Mouse (Mus musculus) naive thymus-derived CD4-positive, alpha-beta T cell, adult 2 months (primary cell): ENCODE measurements around the gene Strn4.

Experiments
- DNase-seq: peaks from one replicate; pipeline ENCODE4 v3.0.0-alpha.2; 2011; ENCODE audit warnings: low read depth

The Strn4 gene

DNA sequence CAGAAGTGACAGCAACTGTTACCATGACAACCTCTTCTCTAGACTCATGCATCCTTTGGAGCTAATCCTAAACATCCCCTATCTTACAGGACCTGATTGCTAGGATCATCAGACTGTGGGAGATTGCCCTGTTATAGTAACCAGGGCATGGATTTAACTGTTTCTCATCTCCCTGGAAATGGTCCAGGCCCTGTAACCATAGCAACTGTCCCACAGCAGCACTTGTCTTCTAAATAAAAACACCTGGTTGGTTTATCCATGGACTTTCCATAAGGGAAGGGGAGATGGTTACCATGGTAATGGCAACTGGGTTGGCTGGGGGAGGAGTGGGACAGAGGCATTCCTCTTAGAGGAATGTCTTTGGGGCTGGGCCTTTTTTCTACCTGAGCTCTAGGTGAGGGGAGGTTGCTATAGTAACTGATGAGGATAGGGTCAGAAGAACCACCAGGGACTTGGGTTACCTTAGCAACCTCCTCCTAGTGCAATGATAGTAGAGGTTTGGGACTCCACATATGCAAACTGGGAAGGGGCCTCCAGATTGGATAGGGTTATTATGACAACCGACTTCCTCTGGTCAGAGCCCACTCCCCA is at the start of gene Strn4:
Strn4 (plus strand) TSS at position 539 of the 591 bp plus-strand sequence.
- DNase-seq: peak; percentile 36

DNA sequence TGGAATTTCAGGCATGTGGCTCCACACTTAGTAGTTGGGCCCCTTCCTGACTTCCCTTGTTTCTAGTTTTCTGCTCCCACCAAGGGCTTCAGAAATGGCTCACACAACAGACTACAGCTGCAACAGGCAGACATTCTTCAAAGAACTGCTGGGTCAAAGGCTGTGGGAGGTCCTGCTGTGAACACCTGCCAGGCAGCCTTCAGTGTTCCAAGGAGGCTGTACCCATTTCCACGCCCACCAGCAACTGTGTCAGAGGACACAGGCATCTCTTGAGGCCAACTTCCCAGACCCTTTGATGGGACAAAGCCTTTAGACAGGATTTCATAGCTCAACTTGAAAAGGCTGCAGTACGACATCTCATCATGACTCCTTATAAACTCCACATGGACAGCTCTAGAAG is 49.2 kb upstream of the Strn4 start:
- DNase-seq: no peak

DNA sequence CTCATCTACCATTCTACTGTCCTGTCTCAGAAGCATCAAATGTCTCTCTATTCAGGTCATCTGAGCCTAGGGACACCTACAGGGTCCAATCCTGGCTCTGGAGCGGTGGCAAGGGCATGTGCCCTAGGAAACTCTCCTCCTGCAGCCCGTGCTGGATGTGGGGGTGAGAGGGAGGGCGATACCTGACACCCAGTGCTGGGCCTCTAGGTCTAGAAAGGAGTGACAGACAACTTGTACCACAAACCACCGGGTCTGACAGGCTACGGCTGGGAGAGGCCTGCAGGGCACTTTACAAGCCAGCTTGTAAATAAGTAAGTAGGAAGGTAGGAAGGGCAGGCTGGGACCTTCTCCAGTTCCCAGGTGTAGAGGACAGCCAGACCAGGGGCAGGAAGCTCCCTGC is 39.8 kb upstream of the Strn4 start:
- DNase-seq: no peak

DNA sequence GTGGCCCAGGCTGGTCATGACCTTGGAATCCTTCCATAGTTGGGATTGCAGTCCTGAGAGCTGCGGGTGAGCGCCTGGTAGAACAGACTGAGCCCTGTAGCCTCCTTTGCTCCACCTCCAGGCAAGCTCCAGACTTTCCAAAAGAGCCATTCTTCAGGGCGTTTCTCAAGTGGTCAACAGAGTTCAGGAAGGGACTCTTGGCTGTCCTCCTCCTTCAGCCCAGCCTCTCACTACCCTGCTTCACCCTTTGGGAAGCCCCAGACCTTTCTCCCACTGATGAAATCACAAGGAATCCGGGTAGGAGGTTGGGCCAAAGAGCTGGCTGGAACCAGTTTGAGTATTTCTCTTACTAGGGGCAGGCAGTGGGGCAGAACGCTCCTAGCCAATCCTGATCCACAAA is 35.6 kb upstream of the Strn4 start:
- no peak for DNase-seq

DNA sequence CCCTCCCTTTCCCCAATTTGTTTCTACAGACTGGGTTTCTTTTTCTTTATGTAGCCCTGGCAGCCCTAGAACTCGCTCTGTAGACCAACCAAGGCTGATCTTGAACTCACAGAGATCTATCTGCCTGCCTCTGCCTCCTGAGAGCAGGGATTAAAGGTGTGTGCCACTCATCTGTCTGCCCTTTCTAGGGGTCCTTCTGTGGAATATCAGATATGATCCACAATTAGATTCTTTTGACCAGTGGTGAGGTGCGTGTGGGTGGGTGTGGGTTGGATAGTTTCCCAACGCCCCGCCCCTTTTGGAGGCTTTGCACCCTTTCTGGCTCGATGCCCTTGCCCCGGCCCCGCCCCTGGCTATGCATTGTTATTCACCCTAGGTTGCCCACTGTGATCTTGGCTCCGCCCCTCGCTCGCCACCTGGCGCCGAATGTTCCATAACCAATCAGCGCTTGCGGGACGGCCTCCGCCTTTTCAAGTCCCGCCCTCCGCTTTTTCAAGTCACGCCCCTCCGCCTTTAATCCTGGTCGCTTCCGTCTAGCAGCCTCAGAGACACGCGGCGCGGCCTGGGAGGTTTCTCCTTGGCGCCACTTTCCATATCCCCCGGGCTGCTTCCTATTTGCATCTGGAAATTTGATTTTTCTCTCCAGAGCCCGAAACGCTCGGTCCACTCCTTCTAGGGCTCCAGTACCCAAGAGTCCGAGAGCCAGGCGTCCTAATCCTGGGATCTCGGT is 34.7 kb upstream of the Strn4 start, which contains the start of gene Slc1a5:
Slc1a5 (plus strand) TSS at position 516 of the 730 bp plus-strand sequence.
- peak; percentile 97 for DNase-seq

DNA sequence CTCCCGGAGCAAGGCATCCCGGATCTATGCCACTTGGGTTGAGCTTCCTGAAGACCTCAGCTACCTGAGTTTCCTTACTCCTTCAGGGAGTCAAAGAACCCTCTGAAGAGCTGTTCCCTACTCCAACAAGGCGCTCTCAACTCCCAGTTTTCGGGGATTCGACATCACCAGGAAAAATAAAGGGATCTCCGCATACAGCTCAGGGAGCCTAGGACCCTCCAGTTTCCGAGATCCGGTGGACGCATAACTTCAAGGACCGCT is 34.2 kb upstream of the Strn4 start:
- DNase-seq: no peak

DNA sequence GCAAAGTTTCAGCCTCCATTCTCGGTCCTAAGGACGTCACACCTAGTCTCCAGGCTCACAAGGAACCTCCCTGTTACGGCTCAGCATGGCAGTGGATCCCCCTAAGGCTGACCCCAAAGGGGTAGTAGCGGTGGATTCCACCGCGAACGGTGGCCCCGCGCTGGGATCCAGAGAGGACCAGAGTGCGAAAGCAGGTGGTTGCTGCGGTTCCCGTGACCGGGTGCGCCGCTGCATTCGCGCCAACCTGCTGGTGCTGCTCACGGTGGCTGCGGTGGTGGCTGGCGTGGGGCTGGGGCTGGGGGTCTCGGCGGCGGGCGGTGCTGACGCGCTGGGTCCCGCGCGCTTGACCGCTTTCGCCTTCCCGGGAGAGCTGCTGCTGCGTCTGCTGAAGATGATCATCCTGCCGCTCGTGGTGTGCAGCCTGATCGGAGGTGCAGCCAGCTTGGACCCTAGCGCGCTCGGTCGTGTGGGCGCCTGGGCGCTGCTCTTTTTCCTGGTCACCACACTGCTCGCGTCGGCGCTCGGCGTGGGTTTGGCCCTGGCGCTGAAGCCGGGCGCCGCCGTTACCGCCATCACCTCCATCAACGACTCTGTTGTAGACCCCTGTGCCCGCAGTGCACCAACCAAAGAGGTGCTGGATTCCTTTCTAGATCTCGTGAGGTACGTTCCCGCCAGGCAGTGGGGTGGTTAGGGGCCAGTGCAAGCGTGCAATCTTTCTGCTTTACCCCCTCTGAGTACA is 33.7 kb upstream of the Strn4 start:
- peak; percentile 54 for DNase-seq

DNA sequence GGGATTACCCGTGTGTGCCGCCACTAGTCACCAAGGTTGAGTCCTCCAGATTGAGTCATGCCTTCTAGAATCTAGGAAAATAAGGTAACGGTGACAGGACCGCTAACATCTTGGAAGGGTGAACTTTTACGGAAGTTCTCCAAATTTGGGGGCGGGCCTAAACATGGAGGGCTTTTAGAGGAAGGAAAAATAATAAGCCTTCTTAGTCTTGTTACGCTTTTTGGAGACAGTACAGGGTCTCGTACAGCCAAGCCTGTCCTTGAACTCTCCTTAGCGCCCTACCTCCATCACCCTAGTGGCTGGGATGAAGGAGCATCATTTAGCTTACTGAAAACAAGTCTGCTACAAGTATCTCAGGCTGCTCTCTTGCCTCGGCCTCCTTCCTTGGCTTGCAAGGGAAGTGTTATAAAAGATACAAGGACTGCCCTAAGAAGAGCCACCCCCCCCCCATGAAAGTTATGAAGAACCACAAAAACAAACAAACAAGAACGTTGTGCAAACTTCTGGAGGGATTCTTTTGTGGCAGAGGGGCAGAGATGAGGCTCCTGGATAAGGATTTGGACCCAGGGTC is 33.0 kb upstream of the Strn4 start:
- peak; percentile 47 for DNase-seq

DNA sequence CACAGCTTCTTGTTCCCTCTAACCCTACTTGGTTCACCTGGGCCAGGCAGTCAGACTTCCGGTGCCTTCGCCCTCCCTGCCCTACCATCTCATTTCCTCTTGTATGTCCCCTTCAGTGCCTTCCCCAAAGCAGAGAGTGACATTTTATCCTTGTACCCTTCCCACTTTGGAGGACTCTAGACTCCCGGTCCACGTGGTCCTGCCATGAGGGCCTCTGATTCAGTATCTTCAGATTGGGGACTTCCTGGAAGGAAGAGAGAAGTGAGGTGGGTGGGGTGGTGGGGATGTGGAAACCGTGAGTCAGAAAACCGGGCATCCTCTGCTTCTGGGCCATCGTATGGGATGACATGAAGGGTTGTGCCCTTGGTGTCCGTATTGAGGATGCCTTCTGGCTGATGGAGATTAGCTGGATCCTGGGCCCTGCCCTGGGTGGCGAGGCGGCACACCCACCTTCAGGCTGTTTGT is 32.4 kb upstream of the Strn4 start:
- DNase-seq: peak; percentile 66

DNA sequence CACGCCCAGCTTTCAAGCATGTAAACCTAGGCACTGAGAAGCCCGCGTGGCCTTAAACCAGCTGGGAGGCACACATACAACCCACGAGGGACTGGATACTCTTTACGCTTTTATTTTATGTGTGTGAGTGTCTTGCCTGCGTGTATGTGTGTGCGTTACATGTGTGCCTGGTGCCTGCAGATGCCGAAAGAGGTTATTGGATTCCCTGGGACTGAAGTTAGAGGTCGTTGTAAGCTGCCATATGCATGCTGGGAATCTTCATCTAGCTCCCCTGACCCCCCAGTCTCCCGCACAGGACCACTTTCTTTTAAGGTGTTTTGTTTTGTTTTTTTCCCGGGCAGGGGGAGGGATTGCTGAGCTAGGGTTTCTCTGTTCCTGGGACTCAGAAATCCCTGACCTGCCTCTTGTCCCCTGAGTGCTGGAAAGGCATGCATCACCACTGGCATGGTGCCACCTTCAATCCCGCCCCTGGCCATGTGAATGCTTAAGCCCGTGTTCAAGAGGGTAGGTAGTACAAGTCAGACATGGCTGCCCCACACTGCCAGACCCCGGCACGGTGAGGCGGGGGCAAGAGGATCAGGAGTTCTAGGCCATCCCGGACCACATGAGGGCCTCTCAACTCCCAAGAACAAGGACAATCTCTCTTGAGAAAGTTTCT is 31.8 kb upstream of the Strn4 start:
- no peak for DNase-seq

DNA sequence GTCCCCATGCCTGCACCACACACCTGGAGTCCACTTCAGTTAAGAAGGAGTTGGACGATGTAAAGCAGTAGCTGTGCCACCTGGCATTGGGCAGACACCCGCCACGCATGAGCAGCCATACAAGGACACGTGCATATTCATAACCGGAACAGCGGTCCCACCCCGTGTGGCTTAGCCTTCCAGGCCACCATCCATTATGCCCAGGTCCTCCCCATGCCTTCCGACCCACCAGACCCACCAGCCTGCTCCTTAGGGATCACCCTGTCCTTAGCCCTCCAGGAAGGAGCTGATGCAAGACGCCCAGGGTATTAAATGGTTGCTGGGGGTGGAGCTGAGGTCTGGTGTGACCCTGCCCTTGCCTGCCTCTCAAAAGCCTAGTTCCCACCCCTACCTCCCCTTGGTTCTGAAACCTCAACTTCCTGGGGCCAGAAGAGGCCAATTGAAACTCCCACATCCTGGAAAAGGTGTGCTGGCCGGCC is 31.2 kb upstream of the Strn4 start:
- DNase-seq: peak; percentile 25

DNA sequence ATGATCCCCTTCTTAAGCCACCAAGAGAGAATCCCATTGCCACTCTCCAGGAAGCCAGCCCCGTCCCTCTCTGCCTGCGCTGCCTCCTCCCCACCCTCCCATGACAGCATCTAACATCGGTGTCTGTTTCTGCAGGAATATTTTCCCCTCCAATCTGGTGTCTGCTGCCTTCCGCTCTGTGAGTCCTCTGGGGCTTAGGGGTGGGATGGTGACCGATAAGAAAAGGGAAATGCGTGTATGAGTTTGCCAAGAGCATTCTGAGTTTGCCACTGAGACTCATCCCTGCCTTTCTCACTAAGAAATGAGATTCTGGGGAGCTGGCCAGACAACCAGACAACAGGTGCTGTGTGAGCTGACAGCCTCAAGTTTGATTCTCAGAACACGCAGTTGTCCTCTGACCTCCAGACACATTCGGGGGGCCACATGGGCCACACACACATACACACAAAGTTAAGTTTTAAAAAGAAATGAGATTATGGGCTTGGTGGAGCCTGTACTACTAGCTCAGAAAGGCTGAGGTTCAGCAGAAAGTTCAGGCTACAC is 30.1 kb upstream of the Strn4 start:
- no peak for DNase-seq

DNA sequence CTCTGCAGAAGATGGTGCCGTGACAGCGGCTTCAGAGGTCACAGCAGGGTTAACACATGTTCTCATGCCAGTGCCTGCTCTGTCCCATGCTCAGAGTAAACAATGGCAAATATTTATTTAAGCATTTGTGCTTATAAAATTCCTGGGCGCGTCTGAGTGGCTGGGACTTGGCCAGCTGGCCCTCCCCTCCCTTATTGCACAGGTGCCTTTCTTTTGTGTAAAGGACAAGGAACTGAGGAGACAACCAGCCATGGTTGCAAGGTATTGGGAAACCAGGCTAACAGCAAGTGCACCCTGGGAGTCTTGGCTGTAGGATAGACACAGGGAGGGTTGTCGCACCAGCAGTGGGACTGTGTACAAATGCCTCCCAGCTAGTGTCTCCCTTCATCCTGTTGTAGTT is 23.4 kb upstream of the Strn4 start:
- no peak for DNase-seq

DNA sequence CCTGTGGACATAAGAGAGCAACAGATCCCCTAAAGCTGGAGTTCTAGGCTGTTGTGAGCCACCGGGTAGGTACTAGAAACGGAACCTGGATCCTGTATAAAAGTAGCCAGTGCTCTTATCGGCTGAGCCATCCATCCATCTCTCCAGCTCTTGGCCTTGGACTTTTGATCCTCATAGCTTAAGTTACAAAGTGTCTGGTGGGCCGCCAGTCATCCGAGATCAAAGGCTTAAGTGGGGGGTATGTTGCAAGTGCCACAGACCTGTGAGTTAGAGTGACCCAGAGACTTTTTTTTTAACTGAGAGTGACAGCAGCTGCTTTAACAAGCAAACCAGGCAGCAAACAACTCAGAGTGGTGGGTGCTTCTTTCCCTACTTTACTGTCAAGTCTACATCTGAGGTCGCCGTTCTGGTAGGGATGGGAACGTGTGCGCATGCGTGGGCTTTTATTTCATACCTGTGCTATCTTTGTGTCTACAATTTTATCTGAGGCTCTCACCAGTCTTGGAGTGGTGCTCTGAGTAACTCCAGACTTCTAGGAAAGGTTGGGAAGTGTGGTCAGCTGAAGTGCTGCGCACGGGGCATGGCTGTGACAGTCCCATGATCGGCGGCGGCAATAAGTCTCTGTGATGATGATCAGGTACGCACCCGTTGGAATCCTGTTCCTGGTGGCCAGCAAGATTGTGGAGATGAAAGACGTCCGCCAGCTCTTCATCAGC is 22.5 kb upstream of the Strn4 start:
- DNase-seq: no peak

DNA sequence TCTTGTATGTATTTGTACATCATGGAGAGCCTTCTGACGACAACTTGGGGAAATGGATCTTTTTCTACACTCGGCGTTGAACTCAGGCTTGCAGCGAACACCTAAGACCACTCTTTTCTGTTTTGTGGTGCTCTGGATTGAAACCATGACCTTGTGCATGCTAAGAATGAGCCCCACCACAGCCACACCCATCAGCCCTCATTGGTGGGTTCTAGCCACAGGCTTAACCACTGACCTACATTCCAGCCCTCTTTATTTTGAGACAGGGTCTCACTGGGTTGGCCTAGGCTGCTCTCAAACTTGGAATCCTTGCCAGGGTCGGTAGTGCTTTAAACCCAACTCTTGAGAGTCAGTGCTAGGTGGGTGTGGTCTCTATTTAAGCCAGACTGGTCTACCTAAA is 20.8 kb upstream of the Strn4 start:
- no peak for DNase-seq

DNA sequence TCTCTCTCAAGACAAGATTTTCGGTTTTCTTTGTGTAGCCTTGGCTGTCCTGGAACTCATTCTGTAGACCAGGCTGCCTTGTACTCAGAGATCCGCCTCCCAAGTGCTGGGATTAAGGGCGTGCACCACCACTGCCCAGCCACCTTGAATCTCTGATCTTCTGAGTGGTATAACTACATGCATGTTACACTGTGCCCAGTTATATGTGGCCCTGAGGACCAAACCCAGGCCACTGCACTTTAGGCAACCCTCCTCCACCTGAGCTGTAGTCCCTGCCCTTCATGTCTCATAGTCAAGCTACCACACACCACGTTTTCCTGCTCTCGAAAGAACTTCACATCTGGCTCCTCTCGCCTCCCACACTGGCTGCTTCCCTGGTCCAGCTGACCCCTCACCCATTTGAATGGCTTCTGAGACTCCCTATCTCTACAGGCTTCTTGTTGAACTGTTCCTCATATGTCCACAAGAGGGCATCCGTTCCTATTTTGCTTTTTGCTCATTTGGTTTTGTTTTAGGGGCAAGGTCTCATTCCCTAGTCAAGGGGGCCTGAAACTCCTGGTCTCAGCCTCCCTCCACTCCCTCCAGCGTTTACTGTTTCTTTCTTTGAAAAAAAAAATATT is 11.2 kb upstream of the Strn4 start:
- peak; percentile 74 for DNase-seq

DNA sequence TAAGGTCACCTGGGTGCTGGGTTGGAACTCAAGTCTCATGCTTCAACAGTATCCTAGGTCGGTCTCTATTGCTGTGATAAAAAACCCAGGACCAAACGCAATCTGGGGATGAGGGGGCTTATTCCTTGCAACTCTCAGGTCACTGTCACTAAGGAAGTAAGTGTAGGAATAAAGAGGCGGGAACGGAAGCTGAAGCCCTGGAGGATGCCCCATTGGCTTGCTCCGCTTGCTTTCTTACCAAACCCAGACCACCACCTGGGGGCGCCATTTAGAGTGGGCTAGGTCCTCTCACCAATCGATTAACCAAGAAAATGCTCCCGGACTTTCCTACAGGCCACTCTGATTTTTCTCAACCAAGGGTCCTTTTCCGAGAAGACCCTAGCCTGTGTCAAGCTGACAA is 7.8 kb upstream of the Strn4 start:
- DNase-seq: peak; percentile 57

DNA sequence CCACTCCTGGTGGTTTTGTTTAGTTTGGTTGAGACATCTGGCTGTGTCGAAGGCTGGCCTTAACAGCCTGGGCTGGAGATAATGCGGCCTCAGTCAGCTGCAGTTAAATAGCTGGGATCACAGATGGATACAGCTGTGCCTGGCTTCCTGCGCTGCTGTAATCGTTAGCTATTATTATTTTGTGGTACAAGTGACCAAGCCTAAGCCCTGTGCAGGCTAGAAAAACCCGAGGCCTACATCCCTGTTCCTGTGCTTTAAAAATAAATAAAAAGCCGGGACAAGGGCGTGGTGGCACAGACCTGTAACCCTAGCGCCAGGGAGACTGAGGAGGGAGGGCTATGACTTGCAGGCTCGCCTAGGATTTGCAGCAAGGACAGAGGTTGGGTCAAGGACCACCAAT is 7.0 kb upstream of the Strn4 start:
- DNase-seq: no peak

DNA sequence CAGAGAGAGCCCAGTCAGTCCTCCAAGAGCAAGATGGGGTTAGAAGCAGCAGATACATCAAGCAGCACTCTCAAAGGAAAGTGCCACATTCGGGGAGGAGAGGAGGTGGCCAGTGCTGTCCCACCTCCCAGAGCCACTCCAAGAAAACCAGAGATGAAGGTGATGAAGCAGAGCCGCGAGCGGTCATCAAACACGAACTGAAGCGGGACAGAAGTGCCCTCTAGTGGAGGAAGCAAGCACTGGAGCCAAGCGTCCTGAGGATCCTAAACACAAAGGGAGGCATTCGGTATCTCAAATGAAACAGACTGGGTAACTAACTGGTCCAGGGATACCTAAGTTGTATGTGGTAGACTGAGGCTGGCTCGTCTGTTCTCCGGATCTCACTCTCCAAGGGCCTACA is 6.0 kb upstream of the Strn4 start:
- DNase-seq: peak; percentile 70

DNA sequence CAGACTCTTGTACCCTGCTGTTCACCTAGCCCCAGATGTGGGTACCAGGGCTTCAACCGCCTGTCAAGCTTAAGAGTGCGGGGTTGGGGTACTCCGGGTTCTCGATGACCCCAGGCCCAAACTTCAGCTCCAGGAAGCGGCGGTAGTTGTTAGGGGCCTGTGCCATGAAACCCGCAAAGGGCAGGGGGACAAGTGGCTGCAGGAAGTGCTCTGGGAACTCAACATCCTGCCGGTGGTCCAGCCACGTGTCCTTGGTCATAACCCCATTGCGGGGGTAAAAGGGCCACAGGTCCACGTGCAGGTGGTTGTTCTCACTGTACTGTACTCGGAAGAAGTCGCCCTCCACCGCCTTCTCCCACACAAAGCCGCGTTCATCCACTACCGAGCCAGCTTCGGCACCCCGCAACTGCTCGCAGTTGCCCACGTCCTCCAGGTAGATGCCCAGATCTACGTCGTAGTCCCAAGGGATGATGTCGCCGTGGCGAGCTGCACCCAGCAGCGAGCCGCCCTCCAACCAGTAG is 5.2 kb upstream of the Strn4 start:
- DNase-seq: no peak
